Mouse (Mus musculus): ENCODE measurements around the gene 5730522E02Rik.
"Not testable (repeated sequence)": the region's sequence is repeated elsewhere in the genome, so short reads cannot be mapped to it uniquely, and the experiment has no call there.

The 5730522E02Rik gene

DNA sequence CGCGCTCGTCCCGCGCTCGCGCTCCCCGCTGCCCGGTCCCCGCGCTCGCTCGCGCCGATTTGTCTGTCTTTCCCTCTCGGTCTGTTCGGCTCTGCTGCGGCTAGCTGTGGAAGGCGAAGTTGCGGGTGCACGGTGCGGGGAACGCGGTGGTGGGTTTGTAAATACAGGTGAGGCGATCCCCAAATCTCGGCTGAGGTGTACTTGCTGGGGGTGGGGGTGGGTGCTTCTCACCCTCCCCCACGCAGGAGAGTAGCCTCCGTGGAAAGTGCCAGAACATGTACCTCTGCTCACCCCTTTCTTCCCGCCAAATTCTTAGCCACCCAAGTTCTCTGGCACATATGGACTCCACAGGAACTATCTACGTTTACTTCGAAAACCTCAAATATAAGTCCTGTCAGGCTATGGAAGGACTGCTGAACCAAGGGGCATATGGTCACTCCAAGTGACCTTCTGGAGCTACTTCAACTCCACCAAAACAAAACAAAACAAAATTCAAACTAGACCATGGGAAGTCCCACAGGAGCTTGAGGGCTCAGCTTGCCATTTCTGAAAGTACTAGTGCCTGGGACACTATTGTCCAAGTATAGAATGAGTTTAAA lies at the start of gene 5730522E02Rik:
Gene 5730522E02Rik, minus strand, starts transcription at position 182 of the 599 bp plus-strand sequence.
- no peak for DNase-seq (ENCODE audit: low spot score)

DNA sequence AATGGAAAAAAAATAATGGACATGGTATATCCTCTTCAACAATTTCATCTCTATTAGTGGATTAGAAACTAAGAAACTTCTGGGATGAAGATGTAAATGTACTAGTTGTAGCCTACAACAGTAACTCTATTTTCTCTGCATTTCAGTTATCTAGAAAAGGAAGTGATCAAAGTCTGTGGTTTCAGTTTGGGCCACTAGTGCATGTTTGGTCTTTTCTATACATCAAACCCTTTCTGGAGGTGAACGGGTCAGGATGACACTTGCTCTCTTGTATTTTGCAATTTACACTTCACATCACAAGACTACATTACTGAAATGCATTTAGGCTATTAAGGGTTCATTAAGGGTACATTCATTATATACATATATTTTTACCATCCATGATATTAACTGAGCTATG lies 26.0 kb upstream of the 5730522E02Rik start:
- no peak for DNase-seq (ENCODE audit: low spot score)

DNA sequence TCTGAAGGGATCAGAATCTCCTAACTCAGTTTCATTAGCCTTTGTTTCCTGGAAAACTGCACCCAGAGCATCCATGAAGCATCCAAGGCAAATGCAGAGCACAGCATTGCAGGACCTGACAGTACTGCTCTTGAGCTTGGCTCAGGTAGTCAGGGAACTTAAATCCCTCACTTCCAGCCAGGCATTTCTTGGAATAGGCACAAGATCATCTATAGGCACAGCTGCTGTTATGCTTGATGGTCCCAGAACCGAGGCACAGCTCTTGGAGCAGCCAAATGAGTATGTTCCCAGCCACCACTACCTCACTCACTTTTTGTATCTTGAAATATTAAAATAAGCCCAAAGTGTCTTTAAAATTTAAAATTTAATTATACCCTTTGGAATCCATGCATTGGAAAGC lies 19.3 kb upstream of the 5730522E02Rik start:
- DNase-seq (ENCODE audit: low spot score), result no peak

DNA sequence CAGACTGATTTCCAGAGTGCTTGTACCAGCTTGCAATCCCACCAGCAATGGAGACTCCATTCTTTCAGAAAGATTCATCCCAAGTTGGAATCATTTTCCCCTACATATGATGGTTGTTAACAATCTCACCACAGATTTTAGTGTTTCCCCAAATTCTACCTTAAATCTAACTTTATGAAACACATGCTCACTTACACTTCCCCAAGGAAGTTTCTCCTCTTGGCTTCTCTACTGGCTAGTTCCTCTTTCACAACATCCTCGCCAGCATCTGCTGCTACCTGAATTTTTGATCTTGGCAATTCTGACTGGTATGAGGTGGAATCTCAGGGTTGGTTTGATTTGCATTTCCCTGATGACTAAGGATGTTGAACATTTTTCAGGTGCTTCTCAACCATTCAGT lies 3.1 kb upstream of the 5730522E02Rik start:
- not testable (repeated sequence) for DNase-seq (ENCODE audit: low spot score)

DNA sequence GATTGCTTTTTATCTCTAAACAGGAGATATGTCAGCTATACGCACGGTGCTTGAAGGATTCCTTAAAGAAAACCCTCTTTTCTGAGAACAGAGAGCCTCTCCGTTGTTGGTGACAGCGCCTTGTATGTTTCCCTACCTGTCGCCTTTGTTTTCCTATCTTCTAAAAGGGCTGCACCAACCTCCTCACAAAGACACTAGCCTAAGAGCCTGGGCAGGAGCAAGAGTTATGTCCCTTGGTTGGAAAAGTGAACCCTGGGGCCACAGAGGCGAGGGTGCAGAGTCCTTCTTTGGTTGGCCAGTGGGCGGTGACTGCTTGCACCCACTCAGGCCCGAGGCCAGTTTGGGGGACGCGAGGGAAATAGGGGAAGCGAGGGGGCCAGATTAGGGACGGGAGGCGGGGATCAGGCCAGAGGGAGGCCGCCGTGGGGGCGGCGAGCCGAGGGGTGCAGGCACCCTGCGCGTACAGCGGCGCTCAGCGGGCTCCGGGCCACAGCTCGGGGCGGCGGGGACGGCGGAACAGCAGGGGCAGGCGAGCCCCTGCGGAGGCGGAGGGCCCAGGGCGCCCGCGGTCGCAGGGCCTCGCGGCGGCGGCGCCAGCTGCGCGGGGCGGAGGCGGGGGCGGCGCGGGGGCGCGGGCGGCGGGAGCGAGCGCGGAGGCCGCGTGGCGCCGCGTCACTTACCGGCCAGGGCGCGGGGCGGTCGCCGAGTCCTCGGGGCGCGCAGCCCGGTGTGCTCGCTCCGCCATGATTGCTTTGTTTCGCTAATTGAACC lies 567 bp downstream of the 5730522E02Rik start:
- no peak for DNase-seq (ENCODE audit: low spot score)

DNA sequence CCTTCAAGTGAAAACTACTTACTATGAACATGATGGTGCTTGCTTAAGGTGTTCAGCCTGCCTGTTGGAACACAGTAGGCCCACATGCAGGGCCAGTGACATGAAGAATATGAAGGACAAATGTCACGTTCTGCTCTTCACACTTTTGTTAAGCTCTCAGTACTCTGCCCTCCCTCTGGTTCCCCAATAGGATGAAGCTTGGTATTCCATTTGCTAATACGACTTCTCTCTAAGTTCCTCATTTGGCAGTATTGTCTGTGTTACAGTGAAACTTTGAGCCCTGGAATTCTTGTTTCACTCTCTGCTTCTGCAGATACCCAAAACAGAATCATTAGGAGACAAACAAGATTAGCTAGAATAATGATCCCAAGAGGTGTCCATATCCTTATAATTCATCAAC lies 7.1 kb downstream of the 5730522E02Rik start:
- no peak for DNase-seq (ENCODE audit: low spot score)

DNA sequence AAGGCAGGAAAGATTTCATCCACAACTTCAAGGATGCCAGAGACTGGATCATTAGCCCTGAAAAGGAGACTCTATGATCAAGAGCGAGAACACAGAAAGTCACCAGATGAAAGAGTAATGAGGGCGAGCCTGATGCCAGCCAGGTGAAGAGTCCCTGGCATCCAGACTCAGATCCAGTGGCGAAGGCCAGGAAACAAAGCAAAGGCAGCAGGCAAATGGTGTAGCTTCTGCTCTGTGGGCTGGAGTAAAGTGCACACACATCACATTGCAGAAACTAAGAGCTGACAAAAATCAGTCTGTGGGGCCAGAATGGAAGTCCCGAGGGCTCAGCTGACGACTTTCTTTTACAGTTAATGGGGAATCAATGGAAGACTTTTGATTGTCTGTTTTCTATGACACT lies 7.7 kb downstream of the 5730522E02Rik start:
- no peak for DNase-seq (ENCODE audit: low spot score)

DNA sequence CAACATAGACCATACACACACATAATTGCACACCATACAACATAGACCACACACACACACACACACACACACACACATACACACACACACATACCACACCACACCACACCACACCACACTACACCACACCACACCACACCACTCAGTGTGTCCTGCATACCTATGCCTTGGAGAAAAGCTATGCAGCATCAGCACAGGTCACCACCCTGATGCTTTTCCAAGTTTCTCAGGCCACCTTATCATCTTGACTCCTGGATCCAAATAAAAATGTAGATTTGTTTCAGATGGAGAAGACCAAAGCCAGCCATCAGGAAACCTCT lies 8.8 kb downstream of the 5730522E02Rik start:
- no peak for DNase-seq (ENCODE audit: low spot score)

DNA sequence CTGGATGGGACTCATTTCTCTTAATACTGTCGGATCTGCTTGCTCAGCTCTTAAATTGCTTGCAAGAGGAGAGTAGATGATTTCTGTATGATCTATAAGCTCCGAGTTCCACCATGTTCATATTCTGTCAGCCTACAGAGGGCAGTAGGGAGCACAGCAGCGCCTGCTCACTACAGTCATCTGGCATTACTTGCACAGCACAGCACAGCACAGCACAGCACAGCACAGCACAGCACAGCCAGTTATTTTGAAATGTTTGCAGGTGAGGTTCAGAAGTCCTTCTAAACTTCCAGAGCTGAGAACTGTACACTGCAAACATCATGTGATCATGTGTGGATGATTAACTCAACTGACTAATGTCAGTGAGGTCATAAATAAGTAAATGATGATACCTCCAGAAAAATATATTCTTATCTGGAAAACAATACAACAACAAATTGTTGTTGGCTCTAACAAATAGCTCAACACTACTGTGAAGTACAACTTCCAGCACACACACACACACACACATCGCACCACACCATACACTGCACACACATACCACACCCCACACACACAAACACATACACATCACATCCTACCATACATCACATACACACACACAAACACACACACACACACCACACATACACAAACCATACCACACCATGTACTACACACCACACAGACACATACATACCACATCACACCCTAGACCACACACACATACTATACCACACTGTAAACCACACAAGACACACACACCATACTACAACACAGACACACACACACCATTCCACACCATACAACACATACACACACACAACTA lies 9.4 kb downstream of the 5730522E02Rik start:
- peak; percentile 4 for DNase-seq (ENCODE audit: low spot score)

DNA sequence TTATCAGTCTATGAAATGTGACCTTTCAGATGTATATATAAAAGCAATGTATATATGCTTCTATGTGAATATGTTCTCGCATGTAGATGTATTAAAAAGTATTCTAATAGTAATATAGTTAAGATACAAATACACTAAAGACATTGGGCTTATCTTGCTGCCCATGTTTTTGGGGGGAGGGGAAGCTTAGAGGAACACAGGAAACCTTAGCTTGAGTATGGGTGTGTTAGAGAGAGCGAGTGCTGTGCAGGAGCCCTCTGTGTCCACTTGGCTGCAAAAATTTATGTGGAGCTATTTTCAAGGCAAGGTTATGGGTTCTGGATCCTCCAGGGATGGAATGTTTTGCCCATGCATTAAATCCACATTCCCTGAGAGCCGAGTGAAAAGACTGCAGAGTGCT lies 15.1 kb downstream of the 5730522E02Rik start:
- DNase-seq (ENCODE audit: low spot score), result no peak

DNA sequence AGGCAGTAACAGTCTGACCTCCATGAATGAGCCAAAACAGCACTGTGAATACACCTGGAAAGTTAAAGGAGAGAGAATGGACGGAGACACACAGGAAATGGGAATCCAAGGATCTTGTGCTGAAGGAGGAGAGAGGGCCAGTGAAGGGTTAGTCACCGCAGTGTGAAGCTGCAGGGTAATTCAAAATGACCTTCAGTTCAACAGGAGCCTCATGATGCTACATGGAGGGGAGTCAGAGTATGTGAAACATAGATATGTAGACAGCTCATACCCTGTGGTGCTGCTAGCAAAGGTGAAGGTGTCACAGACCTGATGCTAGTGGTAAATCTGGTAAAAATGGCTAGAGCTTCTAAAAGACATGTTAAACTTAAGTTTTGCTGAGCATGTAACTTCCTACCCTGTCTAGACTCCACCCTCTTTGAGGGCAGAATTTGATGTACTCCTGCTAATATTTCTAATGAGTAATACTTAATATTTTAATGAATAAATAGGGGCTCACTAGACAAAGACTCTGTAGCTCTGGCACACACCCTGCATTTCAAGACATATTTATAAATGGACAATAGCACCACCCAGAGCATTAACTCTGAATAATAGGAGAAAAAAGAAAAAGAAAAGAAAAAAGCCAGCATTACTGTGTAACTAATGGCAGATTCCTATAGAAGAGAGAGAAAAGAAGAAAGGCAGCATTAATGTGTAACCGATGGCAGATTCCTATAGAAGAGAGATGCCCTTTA lies 23.2 kb downstream of the 5730522E02Rik start:
- DNase-seq (ENCODE audit: low spot score), result no peak

DNA sequence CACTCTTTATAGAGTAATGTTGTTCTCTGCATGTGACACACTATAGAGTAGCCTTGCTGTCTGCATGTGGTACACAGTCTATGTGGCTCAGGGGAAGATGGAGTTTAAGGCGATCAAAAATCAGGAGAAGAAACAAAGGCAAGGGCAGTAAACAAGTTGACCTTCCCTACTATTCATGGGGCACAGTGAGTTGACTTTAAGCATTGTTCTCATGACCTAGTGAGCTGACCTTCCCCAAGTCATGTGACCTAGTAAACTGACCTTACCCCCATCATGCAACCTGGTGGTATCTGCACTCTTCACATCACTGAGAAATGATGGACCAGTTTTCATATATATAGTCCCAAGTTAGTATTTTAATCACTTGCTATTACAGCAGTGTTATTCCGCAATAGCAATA lies 40.0 kb downstream of the 5730522E02Rik start:
- DNase-seq (ENCODE audit: low spot score), result no peak

DNA sequence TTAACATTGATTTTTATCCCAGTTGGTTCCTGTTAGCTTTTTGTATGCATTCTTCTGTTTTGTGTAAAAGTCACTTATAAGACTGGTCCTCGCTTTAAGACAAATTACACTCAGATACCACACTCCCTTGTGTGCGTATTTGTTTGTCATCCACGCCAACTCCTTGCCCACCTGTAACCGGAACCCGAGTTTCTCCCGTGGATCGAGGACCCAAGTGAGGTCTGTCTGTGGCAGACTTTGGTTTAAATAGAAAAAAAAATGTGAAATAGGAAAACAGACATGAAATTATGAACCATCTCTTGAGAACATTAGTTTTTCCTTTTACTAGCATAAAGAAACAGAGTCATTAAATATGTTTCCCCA lies 43.0 kb downstream of the 5730522E02Rik start:
- no peak for DNase-seq (ENCODE audit: low spot score)

DNA sequence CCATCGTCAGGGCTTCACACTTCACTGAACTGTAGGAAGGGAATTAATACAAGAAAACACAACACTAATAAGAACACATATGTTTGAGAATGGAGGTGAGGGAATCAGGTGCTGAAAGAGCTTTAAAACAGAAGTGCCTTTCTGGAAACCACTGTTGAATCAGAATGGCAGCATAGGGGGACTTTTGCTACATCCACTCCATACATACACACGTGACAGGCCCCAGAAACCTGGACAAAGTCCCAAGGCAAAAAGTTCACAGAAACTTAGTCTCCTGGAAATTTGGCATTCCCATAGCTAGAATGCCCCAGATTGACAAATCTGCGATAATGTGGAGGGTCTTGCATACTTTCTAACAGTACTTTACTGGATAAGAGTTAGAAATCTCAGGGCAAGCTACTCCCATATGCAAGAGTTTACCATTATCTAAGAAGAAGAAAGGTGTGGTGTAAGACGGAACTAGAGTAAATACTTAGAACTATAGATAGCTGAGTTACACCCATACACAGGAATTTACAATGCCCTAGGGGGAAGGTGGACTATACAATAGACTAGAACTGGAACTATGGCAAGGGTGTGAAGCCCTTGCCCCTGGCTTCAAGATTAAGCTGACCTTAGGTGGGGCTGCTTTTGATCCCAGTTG lies 43.5 kb downstream of the 5730522E02Rik start:
- no peak for DNase-seq (ENCODE audit: low spot score)

DNA sequence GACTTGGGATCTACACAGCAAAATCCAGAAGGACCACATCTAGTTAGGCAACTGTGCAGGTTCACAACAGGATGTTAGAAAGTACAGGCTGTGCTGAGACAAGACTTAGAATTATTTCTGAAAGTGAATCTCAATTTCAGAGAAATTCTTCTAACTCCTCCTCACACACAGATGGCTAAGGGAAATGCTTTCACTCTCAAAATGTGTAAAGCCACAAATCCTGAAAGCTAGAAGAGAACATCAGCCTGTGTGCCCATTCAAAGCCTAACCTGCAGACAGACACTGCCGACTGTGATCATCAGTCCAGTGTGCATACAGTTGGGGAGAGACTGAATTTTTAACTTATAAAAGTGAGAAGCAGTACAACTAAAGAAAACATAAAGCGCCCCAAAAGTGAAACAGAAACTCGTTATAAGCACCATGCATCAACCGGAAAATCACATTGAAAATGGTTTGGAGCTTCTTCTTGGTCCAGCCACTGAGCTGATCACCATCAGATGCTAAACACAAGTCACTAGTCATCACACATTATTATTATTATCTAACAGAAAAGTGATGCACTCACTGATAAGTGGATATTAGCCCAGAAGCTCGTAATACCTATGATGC lies 45.8 kb downstream of the 5730522E02Rik start:
- no peak for DNase-seq (ENCODE audit: low spot score)

DNA sequence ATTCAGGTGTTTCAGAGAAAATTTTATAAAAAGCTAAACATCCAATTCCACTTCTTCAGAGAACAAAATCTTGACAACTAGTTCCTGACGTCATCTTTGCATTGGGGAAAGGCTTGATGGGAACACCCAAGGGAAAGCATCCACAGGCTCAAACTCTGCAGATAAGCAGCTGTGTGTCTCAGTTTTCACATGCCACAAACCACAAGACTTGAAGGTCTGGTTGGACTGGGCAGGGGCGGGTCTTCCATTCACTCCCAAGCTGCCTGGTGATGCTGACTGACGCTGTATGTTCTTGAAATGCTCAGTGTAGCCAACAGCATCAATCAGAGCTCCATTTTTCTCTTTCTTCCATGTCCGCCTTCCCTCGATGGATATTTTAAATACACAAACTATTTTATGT lies 49.2 kb downstream of the 5730522E02Rik start:
- no peak for DNase-seq (ENCODE audit: low spot score)

DNA sequence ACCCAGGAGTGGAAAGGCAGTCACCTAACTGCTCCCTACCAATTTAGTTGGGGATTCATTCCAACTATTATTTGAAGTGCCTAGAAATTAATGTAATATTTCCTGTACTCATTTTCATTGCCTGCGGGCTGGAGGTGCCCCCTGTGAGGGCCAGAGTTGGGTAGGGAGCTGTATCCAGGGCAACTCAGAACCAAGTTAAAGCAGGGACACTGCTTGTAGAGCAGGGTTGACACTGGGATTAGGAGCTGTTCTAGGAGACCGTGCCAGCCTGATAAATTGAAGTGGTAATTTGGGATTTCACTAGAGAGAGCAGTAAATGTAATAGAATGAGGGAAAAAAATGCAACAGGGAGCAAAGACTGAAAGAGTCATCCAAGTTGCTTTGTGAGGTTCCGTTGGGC lies 51.5 kb downstream of the 5730522E02Rik start:
- DNase-seq (ENCODE audit: low spot score), result no peak

DNA sequence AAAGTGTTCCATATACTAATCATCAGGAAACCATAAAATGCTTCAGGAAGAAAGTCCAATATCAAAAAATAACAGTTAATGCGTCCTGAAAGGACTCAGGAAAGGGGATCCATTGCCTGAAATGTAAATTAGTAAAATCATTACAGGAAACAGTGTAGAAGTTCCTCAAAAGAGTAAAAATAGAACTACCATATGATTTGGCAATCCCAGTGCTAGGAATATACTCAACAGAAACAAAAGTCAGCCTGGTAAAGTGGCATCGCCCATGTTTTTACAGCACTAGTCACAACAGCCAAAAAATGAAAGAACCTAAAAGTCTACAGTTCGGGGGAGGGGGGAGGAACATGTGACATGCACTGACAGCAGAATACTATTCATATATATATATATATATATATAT lies 70.5 kb downstream of the 5730522E02Rik start:
- no peak for DNase-seq (ENCODE audit: low spot score)

DNA sequence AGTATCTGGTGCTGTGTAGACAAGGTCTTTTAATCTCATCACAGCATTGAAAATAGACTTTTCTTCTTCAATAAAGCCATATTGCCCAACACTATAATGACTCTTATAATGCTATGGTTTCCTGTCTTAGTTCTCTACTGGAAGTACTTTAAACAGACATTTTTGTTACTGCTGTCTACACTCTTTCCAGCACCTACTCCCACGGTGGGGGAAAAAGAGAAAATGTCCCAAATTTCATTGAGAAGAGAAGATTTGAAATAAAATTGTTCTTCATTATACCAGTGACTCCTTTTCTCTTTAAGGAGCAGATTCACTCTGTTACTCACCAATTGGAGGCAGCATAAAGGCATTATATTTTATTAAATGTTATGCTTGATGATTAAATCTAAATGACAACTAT lies 72.5 kb downstream of the 5730522E02Rik start:
- no peak for DNase-seq (ENCODE audit: low spot score)

DNA sequence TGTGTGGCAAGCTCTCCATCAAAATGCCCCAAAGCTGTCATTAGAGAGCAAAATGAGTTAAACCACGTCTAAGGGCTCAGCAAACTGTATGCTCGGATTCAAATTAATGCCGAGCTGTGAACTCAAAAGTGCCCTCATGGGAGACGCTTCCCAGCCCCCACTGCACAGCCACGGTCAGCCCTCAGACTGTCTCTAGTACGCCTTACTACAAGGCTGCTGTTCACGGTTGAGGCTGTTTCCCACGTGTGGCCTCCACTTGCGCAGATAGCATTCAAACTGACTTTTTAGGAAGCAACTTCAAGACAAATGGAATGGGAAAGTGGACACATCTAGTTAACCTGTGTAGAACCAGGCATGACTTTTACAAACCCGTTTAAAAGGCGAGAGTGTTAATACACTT lies 79.7 kb downstream of the 5730522E02Rik start:
- no peak for DNase-seq (ENCODE audit: low spot score)

DNA sequence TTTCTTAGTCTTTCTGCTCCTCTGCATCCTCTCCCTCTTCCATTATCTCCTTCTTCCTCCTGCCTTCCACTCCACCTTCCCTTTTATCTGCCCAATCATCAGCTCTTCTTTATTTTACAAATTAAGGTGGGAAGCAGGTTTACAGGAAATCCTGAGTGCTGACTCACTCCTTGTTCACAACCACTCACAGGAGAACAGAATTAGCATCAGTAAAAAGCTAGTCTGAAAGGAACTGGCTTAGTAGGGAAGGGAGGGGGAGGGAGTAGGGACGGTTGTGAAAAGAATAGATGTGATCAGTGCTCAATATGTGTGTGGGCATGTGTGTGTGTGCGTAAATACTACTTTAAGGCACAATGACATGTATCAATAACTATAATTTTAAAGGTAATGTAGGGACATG lies 81.5 kb downstream of the 5730522E02Rik start:
- no peak for DNase-seq (ENCODE audit: low spot score)

DNA sequence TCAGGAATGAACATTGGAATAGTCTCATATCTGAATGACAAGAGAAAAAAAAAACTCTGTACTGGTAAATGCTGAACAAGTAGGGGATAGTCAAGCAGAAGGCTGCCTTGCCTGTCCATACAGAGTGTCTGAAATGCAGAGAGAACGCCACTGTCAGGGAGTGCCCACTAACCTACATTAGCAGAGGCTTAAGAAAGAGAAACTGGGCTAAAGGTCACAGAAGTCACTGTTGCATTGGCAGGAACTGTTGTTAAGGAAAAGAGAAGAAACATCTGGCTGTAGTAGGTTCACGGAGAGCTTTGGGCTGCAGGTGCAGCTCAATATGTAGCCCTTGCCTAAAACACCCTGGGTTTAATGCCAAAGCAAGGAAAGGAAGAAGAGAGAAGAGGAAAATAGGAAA lies 82.2 kb downstream of the 5730522E02Rik start:
- DNase-seq (ENCODE audit: low spot score), result no peak

Measured in spleen, adult 12 weeks (tissue).